Mouse (Mus musculus): ENCODE data around the gene E130114P18Rik. TPM values are rescaled to one million over a fixed set of nuclear protein-coding genes. Genes with fewer than 3 reads are reported as not detected.
A peak's percentile ranks its signal among the peaks of the same experiment; 100 is the strongest.

E130114P18Rik gene
- polyA plus RNA-seq (2014; fragmentation: Nextera tagmentation; extraction: Ambion mirVana), result 0.35 and 0.71 TPM in 2 replicates

- Histone ChIP-seq H3K4me3 (ENCODE audit: low read length) (peak within 1 kb of the TSS; percentile 81), H3K27me3 (ENCODE audit: control insufficient read depth, insufficient read depth, low read length) (peaks cover 24% of the 10 kb centered on the region), H3K4me1 (ENCODE audit: control insufficient read depth, insufficient read depth, low read length) (no peaks in the 10 kb centered on the region), H3K27ac (ENCODE audit: low read depth, low read length) (peak within 1 kb of the TSS; percentile 91), H3K4me2 (replicated peaks; ENCODE audit: low read depth, low read length) (peak within 1 kb of the TSS; percentile 72), H3K9ac (ENCODE audit: low read depth, low read length) (peak within 1 kb of the TSS; percentile 95), H3K36me3 (ENCODE audit: control insufficient read depth, insufficient read depth, low read length) (no peaks in the 10 kb centered on the region), H3K9me3 (ENCODE audit: control insufficient read depth, low read length) (no peaks in the 10 kb centered on the region)
- peak; percentile 77 for ATAC-seq (ENCODE audit: low FRiP score, low TSS enrichment)
- WGBS, result 1% methylated on average over 37 of the region's 37 CpGs
These were observed at the start of gene E130114P18Rik for GRCm38 (mm10) chr4:97777706-97778176. TSS of gene E130114P18Rik (minus strand) at chr4:97778078.

- Histone ChIP-seq H3K4me3 (ENCODE audit: low read length) (no peak overlapping the region), H3K9me3 (ENCODE audit: control insufficient read depth, low read length) (no peaks in the 10 kb centered on the region), H3K27me3 (ENCODE audit: control insufficient read depth, insufficient read depth, low read length) (no peaks in the 10 kb centered on the region), H3K27ac (ENCODE audit: low read depth, low read length) (no peak overlapping the region), H3K4me1 (ENCODE audit: control insufficient read depth, insufficient read depth, low read length) (no peaks in the 10 kb centered on the region), H3K36me3 (ENCODE audit: control insufficient read depth, insufficient read depth, low read length) (no peaks in the 10 kb centered on the region), H3K4me2 (replicated peaks; ENCODE audit: low read depth, low read length) (no peak overlapping the region), H3K9ac (ENCODE audit: low read depth, low read length) (no peak overlapping the region)
- WGBS, result 70% methylated on average over 6 of the region's 6 CpGs
- no peak; the same call in 1 of the 2 replicates for ATAC-seq (ENCODE audit: low FRiP score, low TSS enrichment)
These were observed 49.2 kb upstream of the E130114P18Rik start for GRCm38 (mm10) chr4:97827115-97827514.

- Histone ChIP-seq H3K9me3 (ENCODE audit: control insufficient read depth, low read length) (no peaks in the 10 kb centered on the region), H3K4me1 (ENCODE audit: control insufficient read depth, insufficient read depth, low read length) (no peaks in the 10 kb centered on the region), H3K4me3 (ENCODE audit: low read length) (no peak overlapping the region), H3K27ac (ENCODE audit: low read depth, low read length) (no peak overlapping the region), H3K9ac (ENCODE audit: low read depth, low read length) (no peak overlapping the region), H3K4me2 (replicated peaks; ENCODE audit: low read depth, low read length) (no peak overlapping the region), H3K27me3 (ENCODE audit: control insufficient read depth, insufficient read depth, low read length) (no peaks in the 10 kb centered on the region), H3K36me3 (ENCODE audit: control insufficient read depth, insufficient read depth, low read length) (no peaks in the 10 kb centered on the region)
- WGBS, result 83% methylated on average over 4 of the region's 4 CpGs
- no peak for ATAC-seq (ENCODE audit: low FRiP score, low TSS enrichment)
These were observed 48.0 kb upstream of the E130114P18Rik start for GRCm38 (mm10) chr4:97825841-97826240.

DNA sequence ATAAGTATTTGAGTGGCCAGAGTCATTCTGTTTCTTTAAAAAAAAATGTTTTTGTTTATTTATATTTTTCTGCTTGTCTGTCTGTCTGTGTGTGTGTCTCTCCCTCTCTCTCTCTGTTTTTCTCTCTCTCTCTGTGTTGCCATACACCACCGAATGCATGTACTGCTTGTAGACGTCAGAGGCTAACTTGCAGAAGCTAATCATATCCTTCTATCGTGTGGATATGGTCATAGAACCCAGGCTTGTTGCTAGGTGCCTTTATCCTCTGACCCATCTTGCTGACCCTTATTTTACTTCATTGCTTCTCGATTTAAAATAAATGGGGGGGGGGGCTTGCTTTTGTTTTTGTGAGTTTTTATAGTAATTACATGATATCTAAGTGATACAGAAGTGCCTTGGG is 47.6 kb upstream of the E130114P18Rik start:
- H3K27me3 ChIP-seq (ENCODE audit: control insufficient read depth, insufficient read depth, low read length), result no peaks in the 10 kb centered on the region
- H3K4me2 ChIP-seq (replicated peaks; ENCODE audit: low read depth, low read length), result no peak overlapping the region
- H3K27ac ChIP-seq (ENCODE audit: low read depth, low read length), result no peak overlapping the region
- H3K4me1 ChIP-seq (ENCODE audit: control insufficient read depth, insufficient read depth, low read length), result no peaks in the 10 kb centered on the region
- H3K9ac ChIP-seq (ENCODE audit: low read depth, low read length), result no peak overlapping the region
- no peaks in the 10 kb centered on the region for H3K36me3 ChIP-seq (ENCODE audit: control insufficient read depth, insufficient read depth, low read length)
- H3K9me3 ChIP-seq (ENCODE audit: control insufficient read depth, low read length), result no peaks in the 10 kb centered on the region
- ATAC-seq (ENCODE audit: low FRiP score, low TSS enrichment), result no peak
- WGBS, result 85% methylated on average over 4 of the region's 4 CpGs
- H3K4me3 ChIP-seq (ENCODE audit: low read length), result no peak overlapping the region

GRCm38 (mm10) chr4:97824451-97824850 is 46.6 kb upstream of the E130114P18Rik start:
- ATAC-seq (ENCODE audit: low FRiP score, low TSS enrichment), result no peak
- no peak overlapping the region for H3K4me3 ChIP-seq (ENCODE audit: low read length)
- H3K27me3 ChIP-seq (ENCODE audit: control insufficient read depth, insufficient read depth, low read length), result no peaks in the 10 kb centered on the region
- WGBS, result 78% methylated on average over 4 of the region's 4 CpGs
- no peak overlapping the region for H3K9ac ChIP-seq (ENCODE audit: low read depth, low read length)
- no peaks in the 10 kb centered on the region for H3K36me3 ChIP-seq (ENCODE audit: control insufficient read depth, insufficient read depth, low read length)
- no peak overlapping the region for H3K4me2 ChIP-seq (replicated peaks; ENCODE audit: low read depth, low read length)
- H3K27ac ChIP-seq (ENCODE audit: low read depth, low read length), result no peak overlapping the region
- H3K9me3 ChIP-seq (ENCODE audit: control insufficient read depth, low read length), result no peaks in the 10 kb centered on the region
- H3K4me1 ChIP-seq (ENCODE audit: control insufficient read depth, insufficient read depth, low read length), result no peaks in the 10 kb centered on the region

DNA sequence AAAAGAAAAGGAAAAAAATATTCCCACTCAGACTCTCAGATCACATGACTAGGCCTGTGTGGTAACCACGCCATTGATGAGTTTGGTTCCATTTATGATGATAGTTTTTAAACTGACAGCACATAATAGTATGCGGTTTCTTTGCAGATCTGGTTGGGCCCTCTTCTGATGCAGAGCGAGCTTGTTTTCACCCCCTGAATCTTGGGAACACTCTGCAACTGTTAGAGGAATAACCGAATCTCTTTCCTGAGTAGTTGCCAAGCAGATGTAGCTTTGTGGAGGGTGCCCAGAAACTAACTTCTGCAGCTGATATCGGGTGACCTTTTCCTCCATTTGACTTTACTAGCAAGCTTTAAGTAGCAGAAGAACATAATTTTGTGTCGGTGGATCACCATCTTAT is 45.6 kb upstream of the E130114P18Rik start:
- ATAC-seq (ENCODE audit: low FRiP score, low TSS enrichment), result no peak
- no peaks in the 10 kb centered on the region for H3K4me1 ChIP-seq (ENCODE audit: control insufficient read depth, insufficient read depth, low read length)
- H3K4me3 ChIP-seq (ENCODE audit: low read length), result no peak overlapping the region
- no peak overlapping the region for H3K4me2 ChIP-seq (replicated peaks; ENCODE audit: low read depth, low read length)
- no peak overlapping the region for H3K27ac ChIP-seq (ENCODE audit: low read depth, low read length)
- no peaks in the 10 kb centered on the region for H3K9me3 ChIP-seq (ENCODE audit: control insufficient read depth, low read length)
- H3K27me3 ChIP-seq (ENCODE audit: control insufficient read depth, insufficient read depth, low read length), result no peaks in the 10 kb centered on the region
- no peak overlapping the region for H3K9ac ChIP-seq (ENCODE audit: low read depth, low read length)
- 91% methylated on average over 6 of the region's 6 CpGs for WGBS
- no peaks in the 10 kb centered on the region for H3K36me3 ChIP-seq (ENCODE audit: control insufficient read depth, insufficient read depth, low read length)

GRCm38 (mm10) chr4:97821556-97822251 is 43.8 kb upstream of the E130114P18Rik start:
- no peak overlapping the region for H3K9ac ChIP-seq (ENCODE audit: low read depth, low read length)
- no peak for ATAC-seq (ENCODE audit: low FRiP score, low TSS enrichment)
- no peaks in the 10 kb centered on the region for H3K9me3 ChIP-seq (ENCODE audit: control insufficient read depth, low read length)
- WGBS, result 75% methylated on average over 4 of the region's 4 CpGs
- no peaks in the 10 kb centered on the region for H3K36me3 ChIP-seq (ENCODE audit: control insufficient read depth, insufficient read depth, low read length)
- no peak overlapping the region for H3K4me3 ChIP-seq (ENCODE audit: low read length)
- no peaks in the 10 kb centered on the region for H3K27me3 ChIP-seq (ENCODE audit: control insufficient read depth, insufficient read depth, low read length)
- H3K27ac ChIP-seq (ENCODE audit: low read depth, low read length), result no peak overlapping the region
- H3K4me1 ChIP-seq (ENCODE audit: control insufficient read depth, insufficient read depth, low read length), result no peaks in the 10 kb centered on the region
- H3K4me2 ChIP-seq (replicated peaks; ENCODE audit: low read depth, low read length), result no peak overlapping the region

DNA sequence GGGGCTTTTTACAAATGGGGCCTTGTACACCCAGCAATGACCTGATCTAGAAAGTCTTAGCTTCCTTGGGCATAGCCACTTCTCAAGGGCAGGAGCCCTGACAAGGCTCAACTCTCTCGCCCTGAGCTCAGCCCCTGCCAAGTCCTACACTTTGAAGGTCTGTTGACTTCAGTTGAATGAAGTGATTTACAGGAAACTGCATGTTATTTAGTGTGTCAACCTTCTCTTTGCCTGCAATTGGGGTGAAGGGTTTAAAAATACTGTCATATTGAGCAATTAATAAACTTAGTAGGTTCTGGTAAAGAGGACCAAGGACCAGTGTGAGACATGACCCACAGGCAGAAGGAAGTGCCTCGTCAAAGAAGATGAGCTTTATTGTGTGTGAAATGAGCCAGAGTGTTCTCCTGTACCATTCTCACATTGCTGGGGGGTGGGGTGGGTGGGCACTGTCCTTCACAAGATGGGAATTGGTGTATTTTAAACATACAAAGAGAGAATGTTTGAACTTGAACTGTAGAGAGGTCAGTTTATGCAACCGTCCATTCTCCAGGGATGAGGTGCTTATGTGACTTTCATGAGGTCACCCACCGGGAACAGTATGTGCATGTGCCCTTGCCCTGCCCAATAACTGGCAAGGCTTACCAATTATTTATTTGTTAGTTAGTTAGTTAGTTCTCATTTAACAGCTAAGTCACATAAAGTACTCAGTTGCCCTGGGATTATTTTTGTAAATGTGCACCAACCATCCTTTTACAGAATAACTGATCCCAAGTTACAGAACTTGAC is 42.8 kb upstream of the E130114P18Rik start:
- Histone ChIP-seq H3K4me3 (ENCODE audit: low read length) (no peak overlapping the region), H3K27ac (ENCODE audit: low read depth, low read length) (no peak overlapping the region), H3K27me3 (ENCODE audit: control insufficient read depth, insufficient read depth, low read length) (no peaks in the 10 kb centered on the region), H3K9me3 (ENCODE audit: control insufficient read depth, low read length) (no peaks in the 10 kb centered on the region), H3K4me2 (replicated peaks; ENCODE audit: low read depth, low read length) (no peak overlapping the region), H3K36me3 (ENCODE audit: control insufficient read depth, insufficient read depth, low read length) (no peaks in the 10 kb centered on the region), H3K9ac (ENCODE audit: low read depth, low read length) (no peak overlapping the region), H3K4me1 (ENCODE audit: control insufficient read depth, insufficient read depth, low read length) (no peaks in the 10 kb centered on the region)
- WGBS, result 64% methylated on average over 4 of the region's 4 CpGs
- ATAC-seq (ENCODE audit: low FRiP score, low TSS enrichment), result no peak

- no peaks in the 10 kb centered on the region for H3K9me3 ChIP-seq (ENCODE audit: control insufficient read depth, low read length)
- no peaks in the 10 kb centered on the region for H3K36me3 ChIP-seq (ENCODE audit: control insufficient read depth, insufficient read depth, low read length)
- H3K4me1 ChIP-seq (ENCODE audit: control insufficient read depth, insufficient read depth, low read length), result no peaks in the 10 kb centered on the region
- H3K4me3 ChIP-seq (ENCODE audit: low read length), result no peak overlapping the region
- no peak overlapping the region for H3K9ac ChIP-seq (ENCODE audit: low read depth, low read length)
- WGBS, result 80% methylated on average over 8 of the region's 8 CpGs
- H3K27ac ChIP-seq (ENCODE audit: low read depth, low read length), result no peak overlapping the region
- H3K27me3 ChIP-seq (ENCODE audit: control insufficient read depth, insufficient read depth, low read length), result no peaks in the 10 kb centered on the region
- no peak for ATAC-seq (ENCODE audit: low FRiP score, low TSS enrichment)
- H3K4me2 ChIP-seq (replicated peaks; ENCODE audit: low read depth, low read length), result no peak overlapping the region
These were observed 41.2 kb upstream of the E130114P18Rik start for GRCm38 (mm10) chr4:97819101-97819500.

All from kidney, embryonic 14.5 days (tissue).